Mouse (Mus musculus) ovary, postnatal 10 days (tissue): ENCODE data around the gene Pygo1.
A peak's percentile ranks its signal among the peaks of the same experiment; 100 is the strongest.

Experiments
- DNase-seq: peaks from one replicate; pipeline ENCODE4 v3.0.0; 2022; ENCODE audit warnings: low spot score

Gene Pygo1

DNA sequence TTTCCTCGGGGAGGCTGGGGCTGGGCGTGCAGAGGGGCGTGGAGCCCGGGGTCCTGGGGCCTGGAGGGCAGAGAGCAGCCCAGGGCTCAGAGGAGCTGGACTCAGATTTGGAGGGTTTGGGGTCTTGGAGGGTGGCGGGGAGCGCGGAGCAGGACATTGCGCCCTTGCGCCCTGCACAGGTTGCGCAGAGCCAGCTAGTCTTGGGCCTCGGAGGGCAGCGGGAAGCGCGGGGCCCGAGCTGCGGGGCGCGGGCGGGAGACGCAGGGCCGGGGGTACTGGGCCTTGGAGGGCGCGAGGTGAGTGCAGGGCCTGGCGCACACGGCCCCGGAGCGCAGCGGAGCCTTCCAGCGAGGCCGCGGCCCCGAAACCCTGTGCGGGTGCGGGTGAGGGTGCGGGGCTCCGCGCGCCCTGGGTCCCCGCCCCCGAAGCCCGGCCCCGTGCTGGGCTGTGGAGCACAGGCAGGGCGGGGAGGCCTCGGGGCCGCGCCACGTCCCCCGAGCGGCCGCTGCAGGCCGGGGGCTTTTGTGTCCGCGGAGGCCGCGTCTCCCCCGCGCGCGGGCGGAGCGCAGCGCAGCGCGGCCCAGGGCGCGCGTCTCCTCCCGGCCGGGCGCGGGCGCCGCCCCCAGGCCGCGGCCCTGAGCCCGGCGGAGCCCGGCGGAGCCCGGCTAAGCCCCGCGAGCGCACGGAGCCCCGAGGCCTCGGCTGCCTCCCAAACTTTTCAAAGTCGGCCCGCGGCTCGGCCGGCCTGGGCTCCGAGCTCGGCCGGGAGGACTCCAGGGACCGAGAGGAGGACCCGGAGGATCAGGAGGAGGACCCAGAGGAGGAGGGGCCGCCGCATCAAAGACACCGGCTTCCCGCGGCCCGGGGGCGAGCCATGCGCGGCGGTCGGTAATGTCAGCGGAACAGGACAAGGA is at the start of gene Pygo1:
Gene Pygo1 (plus strand): TSS at position 625 of the 914 bp plus-strand sequence.
- DNase-seq: peak; percentile 45

DNA sequence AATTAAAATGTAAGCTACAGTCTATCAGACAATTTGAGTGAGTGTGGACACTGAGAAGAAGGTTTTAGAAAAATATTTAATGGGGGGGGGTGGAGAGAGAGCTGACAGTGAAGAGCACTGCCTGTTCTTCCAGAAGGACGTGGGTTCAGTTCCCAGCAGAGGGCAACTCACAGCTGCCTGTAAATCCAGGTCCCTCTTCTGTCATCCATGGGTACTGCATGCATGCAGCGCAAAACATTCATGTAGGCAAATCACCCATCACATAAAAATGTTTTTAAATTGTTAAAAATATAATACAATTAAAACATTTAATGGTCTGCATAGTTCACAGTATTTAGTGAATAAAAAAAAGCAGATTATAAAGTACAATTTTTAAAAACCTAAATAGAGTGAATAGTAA is 49.6 kb upstream of the Pygo1 start:
- no peak for DNase-seq

DNA sequence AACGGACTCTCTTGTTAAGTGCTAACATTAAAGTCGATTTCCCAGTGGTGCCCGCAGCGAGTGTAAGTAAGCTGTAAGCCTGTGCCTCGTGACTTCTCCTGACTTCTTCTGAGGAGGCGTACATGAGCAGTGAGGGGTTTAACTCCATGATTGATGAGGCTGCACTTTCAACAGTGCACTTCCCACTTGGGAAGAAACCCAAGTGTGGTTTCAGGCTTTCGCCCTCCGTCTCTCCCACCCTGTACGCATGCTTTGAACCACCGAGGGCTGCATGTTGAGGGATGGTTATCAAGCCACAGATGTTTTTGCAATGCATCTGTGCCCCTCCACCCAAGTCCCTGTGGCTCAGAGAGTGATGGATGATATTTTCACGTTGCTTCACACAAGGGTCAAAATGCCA is 47.5 kb upstream of the Pygo1 start:
- no peak for DNase-seq

DNA sequence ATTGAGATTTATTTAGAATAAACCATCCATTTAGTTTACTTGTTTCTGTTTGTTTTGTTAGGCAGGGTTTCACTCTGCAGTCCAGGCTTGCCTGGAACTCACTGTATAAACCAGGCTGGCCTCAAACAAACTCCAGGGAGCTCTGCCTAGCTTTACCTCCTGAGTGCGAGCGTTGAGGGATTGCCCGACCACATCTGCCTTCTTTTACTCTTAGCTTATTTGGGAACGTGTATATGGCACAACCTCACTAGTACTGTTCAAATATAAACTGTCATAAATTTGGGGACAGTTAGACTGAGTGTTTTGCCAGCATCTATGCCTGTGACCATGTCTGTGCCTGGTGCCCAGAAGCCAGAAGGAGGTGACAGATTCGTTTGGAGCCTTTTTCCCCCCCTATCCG is 46.8 kb upstream of the Pygo1 start:
- no peak for DNase-seq

DNA sequence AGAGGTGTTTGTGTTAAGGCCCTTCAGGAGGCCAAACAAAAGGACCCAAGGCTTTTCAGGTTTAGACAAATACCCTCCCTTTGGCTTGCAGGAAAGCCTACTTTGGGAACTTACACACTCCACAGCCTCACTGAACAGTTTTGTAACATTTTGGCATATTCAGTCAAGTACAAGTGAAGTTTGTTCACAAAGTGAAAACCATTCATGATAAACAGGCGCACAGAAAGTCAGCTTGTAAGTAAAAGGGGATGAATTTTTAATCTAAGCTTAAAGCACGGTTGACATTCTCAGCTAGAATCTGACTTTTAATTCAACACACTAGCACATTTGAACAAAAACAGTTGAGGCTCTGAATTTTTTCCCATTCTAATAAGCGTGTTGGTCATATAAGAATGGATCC is 45.8 kb upstream of the Pygo1 start:
- DNase-seq: no peak

DNA sequence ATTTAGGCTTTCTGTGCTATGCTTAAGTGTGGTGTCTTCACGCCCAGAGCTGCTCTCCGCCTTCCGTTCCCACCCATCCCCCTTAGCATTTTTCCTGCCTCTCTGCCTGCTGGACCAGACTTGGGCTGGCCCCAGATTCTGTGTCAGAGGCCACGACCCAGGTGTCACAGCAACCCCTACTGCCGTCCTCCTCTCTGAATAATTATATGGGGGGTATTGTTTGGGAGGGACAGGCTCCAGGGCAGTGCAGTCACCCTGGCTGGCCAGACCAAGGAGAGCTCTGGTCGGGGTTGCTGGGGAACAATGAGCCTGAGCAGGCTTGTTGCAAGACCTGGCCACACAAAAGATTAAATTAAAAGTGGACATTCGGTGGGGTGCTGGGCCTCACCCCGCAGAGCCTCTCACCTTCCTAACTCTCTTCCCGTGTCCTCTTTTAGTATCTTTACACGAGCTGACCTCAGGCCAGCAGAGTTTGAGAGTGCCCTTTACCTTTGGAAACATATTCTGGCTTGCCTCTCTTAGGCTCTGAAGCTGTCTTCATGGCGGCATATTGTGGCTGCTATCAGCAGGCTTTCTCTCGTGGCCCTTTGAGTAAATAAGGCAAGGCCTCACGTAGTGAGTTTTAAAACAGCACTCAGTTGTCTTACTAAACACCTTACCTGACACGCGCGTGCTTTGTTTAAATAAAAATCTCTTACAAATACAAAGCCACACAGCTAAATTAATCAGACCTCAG is 45.1 kb upstream of the Pygo1 start:
- no peak for DNase-seq

DNA sequence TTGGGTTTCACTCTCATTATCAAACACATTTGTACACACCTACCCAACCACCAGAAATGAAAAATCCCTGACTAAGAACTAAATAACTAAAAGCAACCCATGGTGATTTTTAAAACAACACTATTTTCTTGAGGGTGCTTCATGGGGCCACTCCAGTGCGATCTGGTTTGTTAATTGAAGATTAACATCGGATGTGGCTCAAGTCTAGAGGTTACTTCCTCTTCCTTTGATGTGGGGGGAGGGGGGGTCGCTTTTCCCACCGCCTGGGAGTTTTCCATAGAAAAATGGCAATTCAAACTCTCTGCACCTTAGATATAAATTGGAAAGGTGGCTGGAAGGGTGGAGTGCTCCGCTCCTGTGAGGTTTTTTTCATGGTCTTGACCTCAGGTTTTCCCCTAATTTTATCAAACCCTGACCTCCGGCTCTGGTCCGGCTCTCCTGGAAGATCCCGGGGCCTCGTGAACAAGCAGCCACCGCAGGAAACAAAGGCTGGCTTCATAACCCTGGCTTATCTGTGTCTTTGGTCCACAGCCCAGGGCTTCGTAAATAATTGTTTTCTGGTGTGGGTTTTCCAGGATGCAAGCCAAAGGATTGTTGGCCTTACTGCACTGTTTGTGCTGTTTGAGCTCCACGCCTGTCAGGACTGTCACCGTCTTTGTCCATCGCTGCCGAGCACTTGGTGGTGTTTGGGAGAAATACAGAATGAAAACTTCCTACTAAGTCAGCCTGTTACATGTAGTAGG is 44.2 kb upstream of the Pygo1 start:
- DNase-seq: no peak

DNA sequence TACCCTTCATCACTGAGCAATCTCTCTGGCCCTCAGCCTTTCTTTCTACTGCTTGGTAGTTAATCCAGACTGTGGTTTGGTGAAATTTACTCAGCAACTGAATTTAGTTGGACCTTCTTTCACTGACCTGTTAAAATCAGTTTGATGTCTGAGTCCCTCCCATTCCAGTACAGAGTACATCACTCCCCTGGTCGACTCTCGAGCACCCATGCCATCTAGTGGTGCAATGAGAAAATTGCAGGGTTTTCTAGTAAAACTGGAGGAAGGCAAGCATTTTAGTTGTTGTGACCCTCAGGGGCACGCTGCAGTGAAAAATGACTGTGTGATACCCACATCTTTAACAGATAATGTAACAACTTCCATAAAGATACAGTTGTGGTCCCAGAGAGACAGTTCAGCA is 41.5 kb upstream of the Pygo1 start:
- DNase-seq: no peak

DNA sequence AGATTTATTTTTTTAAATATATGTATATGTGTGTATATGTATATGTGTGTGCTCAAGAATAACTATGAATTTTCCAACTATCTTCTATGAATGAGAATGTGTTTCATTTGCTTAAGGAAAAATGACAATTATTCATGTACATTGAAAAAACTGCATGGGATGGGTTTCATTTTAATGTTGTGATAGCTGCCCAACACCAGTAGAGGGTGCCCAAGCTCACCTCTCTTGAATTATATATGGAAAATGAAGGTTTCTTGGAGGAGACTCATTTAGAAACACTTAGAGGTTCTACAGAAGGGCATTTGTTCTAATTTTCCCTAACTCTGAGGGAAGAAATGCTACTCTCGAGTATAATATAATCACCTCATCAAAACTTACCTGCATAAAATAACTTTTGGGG is 35.7 kb upstream of the Pygo1 start:
- no peak for DNase-seq

DNA sequence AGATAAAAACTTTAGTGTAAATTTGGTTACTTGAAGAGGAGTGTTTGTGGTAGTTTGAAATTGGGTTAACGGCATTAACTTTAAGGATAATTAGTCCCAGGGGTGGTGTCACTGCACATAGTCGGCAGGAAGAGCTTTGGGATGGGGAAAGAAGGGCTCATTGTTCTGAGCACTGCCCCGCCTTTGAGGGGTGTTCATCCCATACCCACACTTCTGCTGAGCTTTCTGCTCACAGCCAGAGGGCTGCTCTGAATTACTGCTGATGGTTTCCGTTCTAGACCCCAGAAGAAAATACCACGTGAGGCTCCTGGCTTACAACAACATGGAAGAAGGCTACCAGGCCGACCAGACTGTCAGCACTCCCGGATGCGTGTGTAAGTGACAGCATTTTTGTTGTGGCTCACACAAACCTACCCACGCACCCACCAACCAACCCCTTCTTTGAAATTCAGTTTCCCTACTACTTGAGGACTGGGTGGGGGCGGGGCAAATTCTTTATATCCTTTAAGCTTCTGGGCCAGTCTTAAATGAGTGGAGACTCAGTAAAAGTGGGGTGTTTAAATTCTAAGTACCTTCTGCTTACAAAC is 34.9 kb upstream of the Pygo1 start:
- DNase-seq: no peak

DNA sequence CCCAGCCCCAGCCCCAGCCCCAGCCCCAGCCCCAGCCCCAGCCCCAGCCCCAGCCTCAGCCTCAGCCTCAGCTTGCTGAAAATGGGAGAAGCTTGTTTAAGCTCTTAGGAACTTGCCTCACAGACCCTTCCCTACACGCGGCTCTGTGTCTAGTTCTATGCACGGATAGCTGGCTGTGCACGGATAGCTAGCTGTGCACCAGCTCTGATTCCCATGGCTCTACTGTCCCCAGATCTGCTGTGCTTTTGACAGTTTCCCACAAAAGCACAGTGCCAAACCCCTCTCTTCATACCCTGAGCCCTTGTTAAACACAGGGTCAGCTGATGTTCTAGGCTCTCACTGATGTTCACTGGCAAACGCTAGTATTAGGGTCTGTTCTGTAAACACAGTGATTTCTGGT is 32.7 kb upstream of the Pygo1 start:
- DNase-seq: no peak

DNA sequence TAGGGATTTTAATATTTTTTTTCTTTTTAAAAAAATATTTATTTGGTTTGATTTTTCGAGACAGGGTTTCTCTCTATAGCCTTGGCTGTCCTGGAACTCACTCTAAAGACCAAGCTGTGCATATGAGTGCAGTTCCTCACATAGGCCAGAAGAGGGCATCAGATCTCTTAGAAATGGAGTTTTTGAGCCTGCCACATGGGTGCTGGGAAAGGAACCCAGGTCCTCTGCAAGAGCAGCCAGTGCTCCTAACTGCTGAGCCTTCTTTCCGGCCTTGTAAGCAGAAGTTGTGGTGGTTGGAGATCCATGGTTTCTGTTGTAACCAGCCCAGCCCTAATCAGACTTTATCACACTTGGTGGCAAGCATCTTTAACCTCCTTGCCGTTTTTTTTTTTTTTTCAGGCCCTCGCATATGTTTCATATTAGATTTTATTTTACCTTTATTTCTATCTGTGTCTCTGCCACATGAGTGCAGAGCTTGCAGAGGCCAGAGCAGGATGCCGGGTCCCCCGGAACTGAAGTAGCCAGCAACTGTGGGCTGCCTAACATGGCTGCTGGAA is 30.6 kb upstream of the Pygo1 start:
- DNase-seq: no peak

DNA sequence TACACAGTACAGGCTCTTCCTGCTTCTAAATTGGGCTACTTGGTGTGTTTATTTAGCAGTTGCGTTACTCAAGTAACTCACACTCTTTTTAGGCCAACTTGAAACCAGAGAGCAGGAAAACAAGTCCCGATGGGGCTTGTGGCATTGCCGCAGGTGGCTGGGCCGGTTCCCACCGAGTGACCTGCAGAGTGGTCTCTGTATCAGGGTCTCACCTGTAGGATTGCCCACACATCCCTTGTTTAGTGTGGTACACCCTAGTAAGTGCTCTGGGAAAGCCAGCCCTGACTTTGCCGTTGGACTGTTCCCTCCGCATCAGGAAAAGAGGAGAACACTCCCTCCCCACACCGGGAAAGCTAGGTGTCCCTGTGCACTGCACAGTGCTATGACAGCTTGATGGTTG is 23.4 kb upstream of the Pygo1 start:
- no peak for DNase-seq

DNA sequence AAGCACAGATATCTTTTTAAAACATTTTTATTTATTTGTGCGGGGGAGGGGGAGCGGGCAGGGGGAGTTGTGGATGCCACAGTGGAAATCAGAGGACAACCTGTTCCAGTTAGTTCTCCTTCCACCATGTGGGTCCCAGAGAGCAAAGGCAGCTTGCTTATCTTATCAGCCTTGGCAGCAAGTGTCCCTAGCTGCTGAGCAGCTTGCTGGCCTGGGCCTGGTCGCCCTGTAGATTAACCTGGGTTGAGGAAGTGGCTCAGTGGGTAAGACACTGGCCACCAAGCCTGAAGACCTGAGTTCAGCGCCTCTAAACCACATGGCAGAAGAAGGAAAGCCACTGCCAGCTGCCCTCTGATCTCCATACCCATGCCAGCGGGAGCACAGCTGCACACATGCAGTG is 22.8 kb upstream of the Pygo1 start:
- DNase-seq: no peak

DNA sequence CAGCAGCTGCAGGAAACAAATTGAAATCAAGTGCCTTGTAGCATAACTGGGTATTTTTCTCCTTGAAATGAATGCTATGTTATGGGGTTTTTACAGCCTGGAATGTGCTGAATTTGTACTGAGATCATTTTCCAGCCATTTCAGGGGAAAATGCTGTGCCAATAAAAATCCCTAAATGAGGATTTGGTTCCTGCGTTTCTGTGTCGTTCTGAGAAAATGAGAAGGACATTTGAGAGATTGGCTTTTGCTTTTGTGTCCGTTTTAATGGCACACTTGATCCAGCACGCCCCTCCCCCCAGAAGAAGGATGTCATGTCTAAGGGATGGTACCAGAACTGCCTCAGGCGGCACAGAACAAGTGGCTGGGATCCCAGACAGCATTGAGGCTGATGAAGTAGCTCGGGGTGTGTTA is 18.7 kb upstream of the Pygo1 start:
- no peak for DNase-seq

DNA sequence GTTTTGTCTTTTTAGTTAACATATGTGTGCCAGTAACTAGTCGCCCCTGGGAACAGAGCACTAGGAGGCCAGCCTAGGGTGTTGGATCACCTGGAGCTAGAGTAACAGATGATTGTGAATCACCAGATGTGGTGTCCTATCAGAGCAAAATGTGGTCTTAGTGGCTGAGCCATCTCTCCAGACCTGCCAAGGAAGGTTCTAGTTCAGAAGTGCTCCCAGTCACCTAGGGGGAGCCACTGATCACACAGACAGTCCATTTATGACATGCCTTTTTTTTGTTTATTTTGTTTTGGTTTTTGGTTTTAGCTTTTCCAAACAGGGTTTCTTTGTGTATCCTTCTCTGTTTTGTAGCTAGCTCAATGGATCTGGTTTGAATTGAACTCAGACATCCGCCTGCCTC is 14.1 kb upstream of the Pygo1 start:
- DNase-seq: no peak

DNA sequence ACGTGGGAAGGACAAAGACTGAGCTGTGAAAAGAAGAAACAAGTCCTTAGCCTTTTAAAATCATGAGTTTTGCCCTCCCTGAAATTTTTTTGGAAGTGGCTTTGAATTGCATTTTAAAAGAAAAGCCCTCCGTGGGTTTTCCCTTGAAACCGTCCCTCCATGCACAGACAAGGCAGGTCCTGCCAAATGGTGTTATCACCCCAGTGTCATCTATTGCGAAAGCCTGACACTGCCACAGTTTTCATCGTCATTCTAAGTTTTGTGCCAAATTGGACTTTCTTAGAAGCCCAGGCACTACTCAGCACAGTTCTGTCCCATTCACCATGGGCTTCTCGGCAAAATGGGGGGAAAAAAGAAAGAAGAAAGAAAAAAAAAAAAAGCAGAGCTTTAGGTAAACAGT is 11.9 kb upstream of the Pygo1 start:
- DNase-seq: no peak

DNA sequence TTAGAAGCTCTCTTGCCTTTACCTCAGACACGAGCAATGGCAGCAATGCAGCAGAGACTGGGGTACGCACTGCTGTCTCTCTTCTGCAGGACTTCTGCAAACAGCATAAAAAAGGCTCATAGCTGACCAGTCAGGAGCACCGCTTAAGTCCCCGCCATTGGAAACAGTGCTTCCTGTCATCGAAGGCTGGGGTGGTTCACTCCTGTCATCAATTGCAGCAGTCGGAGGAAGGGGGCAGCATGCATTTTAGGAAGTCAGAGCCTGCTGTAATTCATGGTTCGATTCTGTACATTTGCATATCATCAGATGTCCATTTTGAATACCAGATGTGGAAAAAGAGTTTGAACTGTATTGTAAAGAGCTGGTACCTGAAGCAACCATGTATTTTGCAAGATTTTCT is 9.7 kb upstream of the Pygo1 start:
- DNase-seq: no peak

DNA sequence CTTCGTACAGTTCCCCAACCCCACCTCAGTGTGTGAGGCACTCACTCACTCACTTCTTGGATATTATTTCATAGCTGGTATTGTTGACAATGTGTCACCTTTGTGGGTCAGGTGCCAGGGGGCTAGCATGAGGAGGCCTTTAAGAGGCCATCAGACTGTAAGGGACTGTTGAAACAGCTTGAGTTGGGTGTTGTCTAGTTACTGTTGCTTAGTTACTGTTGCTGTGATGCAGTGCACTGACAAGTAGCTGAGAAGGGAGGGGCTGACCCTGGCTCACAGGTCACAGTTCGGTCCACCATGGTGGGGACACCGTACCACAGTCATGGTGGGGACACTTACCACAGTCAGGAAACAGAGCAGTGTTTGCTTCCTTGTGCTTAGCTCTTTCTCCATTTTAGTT is 2.4 kb upstream of the Pygo1 start:
- no peak for DNase-seq

DNA sequence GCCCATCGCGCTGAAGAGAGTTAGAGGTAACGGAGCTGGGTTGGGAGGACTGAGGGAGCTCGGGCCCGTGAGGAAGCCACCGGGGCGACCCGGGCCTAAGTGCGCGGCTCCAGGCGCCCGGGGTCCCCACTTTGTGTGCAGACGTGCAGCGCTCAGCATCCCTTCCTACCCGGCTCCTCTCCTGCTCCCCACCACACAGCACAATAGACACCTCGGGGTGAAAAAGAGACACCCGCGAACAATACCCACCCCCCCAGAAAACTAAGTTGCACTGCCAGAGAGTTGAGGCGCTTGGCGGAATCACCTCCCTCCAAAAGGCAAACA is 452 bp downstream of the Pygo1 start:
- peak; percentile 52 for DNase-seq

DNA sequence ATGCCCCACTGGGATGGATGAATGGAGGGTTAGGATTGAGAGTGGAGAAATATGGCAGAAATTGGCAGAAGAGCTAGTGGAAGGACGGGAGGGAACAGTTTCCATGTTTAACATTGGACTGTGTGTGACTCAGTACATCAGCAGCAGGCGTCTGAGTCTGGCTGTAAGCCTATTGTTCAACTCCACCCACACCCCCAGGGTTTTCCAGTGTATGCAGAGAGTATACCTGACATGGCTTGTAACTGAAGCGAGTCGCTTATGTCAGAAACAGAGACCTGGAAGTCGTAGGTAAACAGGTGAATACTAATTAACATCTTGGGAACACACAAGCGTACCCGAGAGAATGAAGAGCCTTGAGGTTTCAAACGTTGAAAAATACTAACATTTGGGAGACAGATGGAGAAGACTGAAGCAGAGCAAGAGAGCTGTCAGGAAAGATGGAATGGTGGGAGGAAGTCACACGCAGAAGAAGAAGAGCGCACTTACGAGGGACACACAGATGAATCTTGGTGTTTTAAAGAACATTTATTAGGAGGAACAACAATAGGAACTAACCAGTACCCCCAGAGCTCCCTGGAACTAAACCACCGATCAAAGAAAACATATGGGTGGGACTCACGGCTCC is 5.8 kb downstream of the Pygo1 start:
- DNase-seq: no peak

DNA sequence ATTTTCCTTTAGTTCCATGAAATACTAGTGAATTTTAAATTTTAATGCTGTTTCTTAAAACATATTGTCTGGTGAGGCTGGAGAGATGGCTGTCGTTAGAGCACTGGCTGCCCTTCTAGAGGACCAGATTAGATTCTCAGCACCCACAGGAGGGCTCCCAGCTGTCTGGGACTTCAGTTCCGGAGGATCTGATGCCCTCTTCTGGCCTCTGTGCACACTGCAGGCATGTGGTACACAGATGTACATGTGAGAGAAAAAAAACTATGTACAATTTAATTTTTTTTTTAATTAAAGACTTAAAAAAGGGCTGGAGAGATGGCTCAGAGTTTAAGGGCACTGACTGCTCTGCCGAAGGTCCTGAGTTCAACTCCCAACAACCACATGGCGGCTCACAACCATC is 9.9 kb downstream of the Pygo1 start:
- no peak for DNase-seq
